11 mouse cellular contexts compared by ENCODE assay signal in the genomic region with DNA sequence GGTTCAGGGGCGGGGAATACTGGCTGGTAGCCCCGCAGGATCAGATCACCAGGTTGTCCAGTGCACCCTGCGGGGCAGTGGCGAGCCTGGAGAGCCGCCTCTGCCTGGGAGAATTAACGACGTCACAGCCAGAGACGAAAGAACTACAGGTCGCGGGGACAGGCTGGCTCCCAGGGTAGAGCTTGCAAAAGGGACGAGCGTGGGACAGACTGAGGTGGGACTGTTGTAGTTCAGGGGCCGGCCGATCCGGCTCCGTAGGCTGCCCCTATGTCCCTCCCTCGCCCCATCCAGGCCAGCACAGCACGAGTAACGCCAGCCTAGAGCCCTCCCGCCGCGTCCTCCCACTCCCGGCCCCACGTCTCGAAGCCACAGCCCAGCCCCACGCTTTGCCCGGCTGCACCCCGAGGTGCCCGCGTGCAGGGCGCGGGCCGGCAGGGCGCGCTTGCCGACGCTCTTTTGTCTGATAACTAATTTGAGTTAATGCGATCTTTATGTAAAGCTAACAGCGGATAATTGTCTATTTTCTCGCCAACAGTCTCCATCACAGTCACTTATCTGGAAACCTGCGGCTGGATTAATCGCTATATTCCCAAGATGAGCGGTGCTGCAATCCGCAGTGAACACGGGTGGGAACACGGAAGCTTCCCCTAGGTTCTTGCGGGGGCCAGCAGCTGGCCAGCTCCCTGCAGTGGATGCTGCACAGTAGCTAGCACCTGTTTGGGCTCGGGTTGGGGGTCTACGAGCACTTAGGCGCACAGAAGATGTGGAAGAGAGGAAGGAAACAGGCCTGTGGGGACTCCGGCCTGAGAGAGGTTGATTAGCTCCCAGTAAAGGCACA. TPM values are rescaled to one million over a fixed set of nuclear protein-coding genes. Genes with fewer than 3 reads are reported as not detected.
A peak's percentile ranks its signal among the peaks of the same experiment; 100 is the strongest.
DNase-seq lines count a peak whose midpoint lies in the region; ATAC-seq and TF ChIP-seq lines count a peak whose summit lies in the region.
"Had no signal": no experiment of that assay in that cellular context is flagged by ENCODE, and none has a peak within 500 bp of the region (broad histone marks: within the 10 kb centered on the region; RNA-seq: fewer than 3 reads in every experiment).

No protein-coding gene starts in this region.

- peaks cover 17% of the 10 kb centered on the region for H3K4me1 ChIP-seq in kidney, embryonic 16.5 days (ENCODE audit: insufficient read depth, low read length)
- H3K4me1 ChIP-seq in kidney, adult 2 months (ENCODE audit: control insufficient read depth, insufficient read depth, low read length), result no peaks in the 10 kb centered on the region
- H3K4me1 ChIP-seq in forebrain, embryonic 10.5 days, result peaks cover 91% of the 10 kb centered on the region
- no peaks in the 10 kb centered on the region for H3K4me1 ChIP-seq in intestine, embryonic 16.5 days (ENCODE audit: control insufficient read depth, insufficient read depth, low read length)
- peaks cover 26% of the 10 kb centered on the region for H3K4me1 ChIP-seq in olfactory bulb, adult 2 months (ENCODE audit: control insufficient read depth, insufficient read depth, low read length)
- H3K4me1 ChIP-seq: megakaryocyte, embryonic 14.5 days had no signal

- H3K27me3 ChIP-seq in kidney, embryonic 16.5 days (ENCODE audit: insufficient read depth, low read length), result peaks cover 87% of the 10 kb centered on the region
- H3K27me3 ChIP-seq in kidney, adult 2 months (replicated peaks; ENCODE audit: control insufficient read depth, insufficient read depth, low read length), result no peaks in the 10 kb centered on the region; the same call in 1 of the 2 replicates
- peaks cover 100% of the 10 kb centered on the region for H3K27me3 ChIP-seq in forebrain, embryonic 10.5 days (ENCODE audit: poor library complexity, severe bottlenecking)
- H3K27me3 ChIP-seq in intestine, embryonic 16.5 days (replicated peaks; ENCODE audit: control insufficient read depth, insufficient read depth, low read length), result peaks cover 74% of the 10 kb centered on the region

- TF ChIP-seq POLR2A in kidney, adult 2 months (IDR thresholded peaks at IDR 0.05; ENCODE audit: low read depth, low read length), result no peak
- TF ChIP-seq POLR2A in olfactory bulb, adult 2 months (IDR thresholded peaks at IDR 0.05; ENCODE audit: insufficient read depth, low read depth, low read length), result no peak

- WGBS in kidney, embryonic 16.5 days, result 2% methylated on average over 51 of the region's 51 CpGs
- 3% methylated on average over 51 of the region's 51 CpGs for WGBS in kidney, adult 2 months
- WGBS in forebrain, embryonic 10.5 days, result under 1% methylated on average over 51 of the region's 51 CpGs
- 3% methylated on average over 51 of the region's 51 CpGs for WGBS in intestine, embryonic 16.5 days
- 26% methylated on average over 51 of the region's 51 CpGs for WGBS in olfactory bulb, adult 2 months

- no peaks in the 10 kb centered on the region for H3K9me3 ChIP-seq in kidney, embryonic 16.5 days (ENCODE audit: low read length)
- H3K9me3 ChIP-seq in forebrain, embryonic 10.5 days, result no peaks in the 10 kb centered on the region
- no peaks in the 10 kb centered on the region for H3K9me3 ChIP-seq in intestine, embryonic 16.5 days (ENCODE audit: control insufficient read depth, low read length)
- H3K9me3 ChIP-seq: megakaryocyte, embryonic 14.5 days had no signal

- H3K4me2 ChIP-seq in kidney, embryonic 16.5 days (replicated peaks; ENCODE audit: low read depth, low read length), result peak overlapping the region; percentile 24
- H3K4me2 ChIP-seq in intestine, embryonic 16.5 days (ENCODE audit: low read depth, low read length), result peak overlapping the region; percentile 33; the same call in 1 of the 2 replicates

- DNase-seq in kidney, adult 2 months, result no peak
- peak; percentile 62 for DNase-seq in forebrain, embryonic 10.5 days (ENCODE audit: extremely low spot score, low spot score)
- DNase-seq in ovary, adult 18-20 months (ENCODE audit: low spot score), result no peak
- no peak for DNase-seq in thymus, postnatal 14 days
- DNase-seq in left cerebral cortex, adult 8-10 months (ENCODE audit: low spot score in 2 of 2), result no peak
- DNase-seq: kidney, adult 9 months had no signal

- ATAC-seq in kidney, embryonic 16.5 days (ENCODE audit: low FRiP score, low TSS enrichment), result peak; percentile 62
- ATAC-seq in intestine, embryonic 16.5 days, result peak; percentile 16; the same call in 1 of the 2 replicates

- no peak overlapping the region for H3K9ac ChIP-seq in kidney, embryonic 16.5 days (replicated peaks; ENCODE audit: low read length)
- H3K9ac ChIP-seq in intestine, embryonic 16.5 days (ENCODE audit: low read depth, low read length), result no peak overlapping the region

- no peaks in the 10 kb centered on the region for H3K36me3 ChIP-seq in kidney, embryonic 16.5 days (ENCODE audit: insufficient read depth, low read length)
- H3K36me3 ChIP-seq in kidney, adult 2 months (ENCODE audit: control insufficient read depth, insufficient read depth, low read length), result no peaks in the 10 kb centered on the region
- 0 out of 2 replicates have a peak, but pooled peaks cover 2% of the 10 kb centered on the region for H3K36me3 ChIP-seq in forebrain, embryonic 10.5 days (replicated peaks)
- H3K36me3 ChIP-seq in intestine, embryonic 16.5 days (ENCODE audit: control insufficient read depth, insufficient read depth, low read length), result no peaks in the 10 kb centered on the region

- peak overlapping the region; percentile 20; the same call in 1 of the 2 replicates for H3K4me3 ChIP-seq in kidney, embryonic 16.5 days (ENCODE audit: low read length)
- H3K4me3 ChIP-seq in kidney, adult 2 months (ENCODE audit: insufficient read depth, low read depth, low read length), result no peak overlapping the region
- H3K4me3 ChIP-seq in forebrain, embryonic 10.5 days, result peak overlapping the region; percentile 59
- no peak overlapping the region for H3K4me3 ChIP-seq in intestine, embryonic 16.5 days (ENCODE audit: low read length)
- peak overlapping the region; percentile 22 for H3K4me3 ChIP-seq in olfactory bulb, adult 2 months (ENCODE audit: insufficient read depth, low read depth, low read length)

- H3K27ac ChIP-seq in kidney, embryonic 16.5 days (ENCODE audit: low read length), result no peak overlapping the region
- H3K27ac ChIP-seq in kidney, adult 2 months (ENCODE audit: insufficient read depth, low read depth, low read length), result no peak overlapping the region
- H3K27ac ChIP-seq in forebrain, embryonic 10.5 days, result peak overlapping the region; percentile 97
- no peak overlapping the region for H3K27ac ChIP-seq in intestine, embryonic 16.5 days (ENCODE audit: low read length)
- no peak overlapping the region for H3K27ac ChIP-seq in olfactory bulb, adult 2 months (ENCODE audit: insufficient read depth, low read depth, low read length)

- no peak for TF ChIP-seq CTCF in kidney, adult 2 months (conservative IDR thresholded peaks at IDR 0.05; ENCODE audit: insufficient read depth, insufficient read length, low read depth, low read length)
- TF ChIP-seq CTCF in olfactory bulb, adult 2 months (IDR thresholded peaks at IDR 0.05; ENCODE audit: insufficient read depth, low read depth, low read length), result no peak

RNA-seq across cellular contexts. Expression of a gene that starts 36.0 kb away (rescaled TPM):
- not detected in 2 replicates for polyA plus RNA-seq in kidney, embryonic 16.5 days (2015; fragmentation: Nextera tagmentation; extraction: Ambion mirVana)
- polyA plus RNA-seq in kidney, adult 2 months (2012; rRNA removed), result not detected in 2 replicates
- polyA plus RNA-seq in forebrain, embryonic 10.5 days (2016; fragmentation: Nextera tagmentation; extraction: Ambion mirVana), result 4.2 and 4.3 TPM in 2 replicates
- not detected in 2 replicates for polyA plus RNA-seq in intestine, embryonic 16.5 days (2015; fragmentation: Nextera tagmentation; extraction: Ambion mirVana)
- polyA plus RNA-seq in olfactory bulb, adult 2 months (2012; ENCODE audit: insufficient read depth, insufficient read length, low replicate concordance, missing spikeins), result not detected in 2 replicates
- 10 to 100 TPM; 10.9 to 14.2 (median 13.0) TPM for total RNA-seq in left cerebral cortex, adult 8-10 months (2022)
- total RNA-seq: common myeloid progenitor, adult 5-6 weeks had no signal

Comparison
In these comparisons a context has a peak if more than half of its experiments do, and no peak if none do; other contexts are left out.
1. H3K4me3 ChIP-seq: peak in kidney, embryonic 16.5 days (single experiment), forebrain, embryonic 10.5 days (single experiment) and olfactory bulb, adult 2 months (single experiment); none in kidney, adult 2 months (single experiment) and intestine, embryonic 16.5 days (single experiment).